ENCODE assay signal across 23 mouse cellular contexts in genomic region chr16:6964720-6965583, GRCm38 (mm10).
DNase-seq lines count a peak whose midpoint lies in the region; ATAC-seq lines count a peak whose summit lies in the region.
"Had no signal": no experiment of that assay in that cellular context is flagged by ENCODE, and none has a peak within 500 bp of the region (broad histone marks: within the 10 kb centered on the region; RNA-seq: fewer than 3 reads in every experiment).

No protein-coding gene starts in this region.

- H3K9ac ChIP-seq in forebrain, embryonic 14.5 days (ENCODE audit: low read length), result no peak overlapping the region
- H3K9ac ChIP-seq in midbrain, embryonic 16.5 days (ENCODE audit: low read depth, low read length), result no peak overlapping the region
- H3K9ac ChIP-seq: hindbrain, embryonic 15.5 days; liver, embryonic 12.5 days; lung, embryonic 14.5 days; neural tube, embryonic 12.5 days had no signal

- H3K27ac ChIP-seq in forebrain, embryonic 14.5 days (ENCODE audit: low read depth, low read length), result no peak overlapping the region
- H3K27ac ChIP-seq in midbrain, embryonic 16.5 days (ENCODE audit: low read length), result peak overlapping the region; percentile 61; the same call in 1 of the 2 replicates
- H3K27ac ChIP-seq: hindbrain, embryonic 15.5 days; limb, embryonic 10.5 days; liver, embryonic 12.5 days; macrophage; neural tube, embryonic 12.5 days had no signal

- peak; percentile 11 for DNase-seq in retina, postnatal 1 day
- DNase-seq in retina, embryonic 14.5 days (ENCODE audit: low spot score), result no peak
- peak; percentile 19 for DNase-seq in embryo, embryonic 10.5 days (ENCODE audit: low spot score)
- DNase-seq in forebrain, embryonic 14.5 days (ENCODE audit: low spot score), result peak; percentile 79
- no peak for DNase-seq in cerebellum, adult 8-10 months
- DNase-seq in left cerebral cortex, adult 18-20 months (ENCODE audit: low spot score in 2 of 2), result no peak
- no peak for DNase-seq in cerebellum, postnatal 14 days
- DNase-seq: adrenal gland, postnatal 10 days; cerebellum, adult 18-20 months; gastrocnemius, postnatal 25 days; heart, postnatal 10 days; kidney, postnatal 14 days; layer of hippocampus, postnatal 36 days; lung, embryonic 14.5 days; right cerebral cortex, postnatal 4 days; thymus, postnatal 4 days had no signal

- peak; percentile 68 for ATAC-seq in forebrain, embryonic 14.5 days
- peak; percentile 83 for ATAC-seq in midbrain, embryonic 16.5 days
- ATAC-seq: intestine, postnatal 0 days; liver, embryonic 12.5 days had no signal

- WGBS in forebrain, embryonic 14.5 days, result 1% methylated on average over 8 of the region's 8 CpGs
- 4% methylated on average over 8 of the region's 8 CpGs for WGBS in midbrain, embryonic 16.5 days

- no peaks in the 10 kb centered on the region for H3K9me3 ChIP-seq in forebrain, embryonic 14.5 days (replicated peaks; ENCODE audit: control insufficient read depth, low read length)
- H3K9me3 ChIP-seq in midbrain, embryonic 16.5 days (replicated peaks; ENCODE audit: control insufficient read depth, low read length, poor library complexity, severe bottlenecking), result no peaks in the 10 kb centered on the region
- H3K9me3 ChIP-seq: hindbrain, embryonic 15.5 days; limb, embryonic 10.5 days; liver, embryonic 12.5 days; neural tube, embryonic 12.5 days had no signal

- H3K36me3 ChIP-seq in forebrain, embryonic 14.5 days (ENCODE audit: control insufficient read depth, insufficient read depth, low read length), result no peaks in the 10 kb centered on the region
- no peaks in the 10 kb centered on the region for H3K36me3 ChIP-seq in midbrain, embryonic 16.5 days (ENCODE audit: control insufficient read depth, insufficient read depth, low read length)
- H3K36me3 ChIP-seq: hindbrain, embryonic 15.5 days; limb, embryonic 10.5 days; liver, embryonic 12.5 days; neural tube, embryonic 12.5 days had no signal

- H3K4me2 ChIP-seq in forebrain, embryonic 14.5 days (ENCODE audit: low read length), result no peak overlapping the region
- no peak overlapping the region for H3K4me2 ChIP-seq in midbrain, embryonic 16.5 days (ENCODE audit: low read length)
- H3K4me2 ChIP-seq: hindbrain, embryonic 15.5 days; liver, embryonic 12.5 days; lung, embryonic 14.5 days; neural tube, embryonic 12.5 days had no signal

- no peak overlapping the region for H3K4me3 ChIP-seq in forebrain, embryonic 14.5 days (ENCODE audit: low read depth, low read length)
- no peak overlapping the region for H3K4me3 ChIP-seq in midbrain, embryonic 16.5 days (ENCODE audit: low read depth, low read length)
- H3K4me3 ChIP-seq: hindbrain, embryonic 15.5 days; limb, embryonic 10.5 days; liver, embryonic 12.5 days; neural tube, embryonic 12.5 days had no signal

- peaks cover 28% of the 10 kb centered on the region for H3K4me1 ChIP-seq in forebrain, embryonic 14.5 days (ENCODE audit: control insufficient read depth, insufficient read depth, low read length)
- peaks cover 20% of the 10 kb centered on the region for H3K4me1 ChIP-seq in midbrain, embryonic 16.5 days (ENCODE audit: control insufficient read depth, insufficient read depth, low read length)
- H3K4me1 ChIP-seq: liver, embryonic 12.5 days had no signal

- H3K27me3 ChIP-seq in forebrain, embryonic 14.5 days (replicated peaks; ENCODE audit: control insufficient read depth, insufficient read depth, low read length), result peaks cover 37% of the 10 kb centered on the region
- no peaks in the 10 kb centered on the region for H3K27me3 ChIP-seq in midbrain, embryonic 16.5 days (ENCODE audit: control insufficient read depth, insufficient read depth, low read depth, low read length)
- H3K27me3 ChIP-seq: hindbrain, embryonic 15.5 days; liver, embryonic 12.5 days had no signal

Comparison
In these comparisons a context has a peak if more than half of its experiments do, and no peak if none do; other contexts are left out.
1. DNase-seq: peak in retina, postnatal 1 day (single experiment), embryo, embryonic 10.5 days (single experiment) and forebrain, embryonic 14.5 days (single experiment); none in retina, embryonic 14.5 days (single experiment), cerebellum, adult 8-10 months (single experiment), left cerebral cortex, adult 18-20 months (0 of 2) and cerebellum, postnatal 14 days (0 of 2).